Mouse (Mus musculus) midbrain, embryonic 14.5 days (tissue): ENCODE data around the gene Olfr700. TPM values are rescaled to one million over a fixed set of nuclear protein-coding genes. Genes with fewer than 3 reads are reported as not detected.
"Not testable (repeated sequence)": the region's sequence is repeated elsewhere in the genome, so short reads cannot be mapped to it uniquely, and the experiment has no call there.

Experiments used
- ATAC-seq: fragments of 200-750 bp; cut with Nextera tagmentation; 2 replicates; pipeline ENCODE4 v1.8.0; 2017; ENCODE audit warnings: moderate number of reproducible peaks, moderate library complexity; ENCODE audit not compliant: low FRiP score, low TSS enrichment
- DNase-seq: peaks from one replicate; pipeline ENCODE4 v3.0.0-alpha.2; 2015
- H3K27ac ChIP-seq: fragments of 300-500 bp; sonication (generic); replicated peaks from 2 replicates; pipeline ENCODE4 v1.5.1; 2014; ENCODE audit warnings: mild to moderate bottlenecking, low read depth, low read length, moderate library complexity
- H3K27me3 ChIP-seq: fragments of 300-500 bp; sonication (generic); 2 replicates; pipeline ENCODE4 v1.6.1; 2014; ENCODE audit warnings: low read length, control low read depth, mixed read lengths; ENCODE audit not compliant: control insufficient read depth, insufficient read depth
- H3K36me3 ChIP-seq: fragments of 300-500 bp; sonication (generic); 2 replicates; pipeline ENCODE4 v1.6.1; 2014; ENCODE audit warnings: low read length, control low read depth; ENCODE audit not compliant: control insufficient read depth, insufficient read depth
- H3K4me1 ChIP-seq: fragments of 300-500 bp; sonication (generic); 2 replicates; pipeline ENCODE4 v1.6.1; 2014; ENCODE audit warnings: mild to moderate bottlenecking, antibody characterized with exemption, low read length, control low read depth; ENCODE audit not compliant: control insufficient read depth, insufficient read depth
- H3K4me2 ChIP-seq: fragments of 300-500 bp; sonication (generic); 2 replicates; pipeline ENCODE4 v1.6.1; 2014; ENCODE audit warnings: mild to moderate bottlenecking, low read length, moderate library complexity
- H3K4me3 ChIP-seq: fragments of 300-500 bp; sonication (generic); replicated peaks from 2 replicates; pipeline ENCODE4 v1.5.1; 2014; ENCODE audit warnings: low read depth, low read length
- H3K9ac ChIP-seq: fragments of 300-500 bp; sonication (generic); replicated peaks from 2 replicates; pipeline ENCODE4 v1.6.1; 2014; ENCODE audit warnings: mild to moderate bottlenecking, low read length, moderate library complexity
- H3K9me3 ChIP-seq: fragments of 300-500 bp; sonication (generic); 2 replicates; pipeline ENCODE4 v1.6.1; 2016; ENCODE audit warnings: low read length, control low read depth, mixed read lengths; ENCODE audit not compliant: control insufficient read depth
- WGBS: fragments of 180-500 bp; shearing (Covaris S2); extraction: QIAGEN DNeasy Blood & Tissue Kit; methylation state at CpG from one replicate; pipeline ENCODE4 v1.1.7; 2014; 5-methylcytosine and 5-hydroxymethylcytosine counted together
- polyA plus RNA-seq: library from polyadenylated mRNA; unstranded; fragments of >200 nt; fragmentation: Nextera tagmentation; extraction: Ambion mirVana; gene quantifications from 2 replicates; pipeline ENCODE4 v1.2.1, GENCODE M21; 2014

Gene Olfr700
- not detected in 2 replicates for polyA plus RNA-seq

- Histone ChIP-seq H3K4me3 (no peak within 1 kb of the TSS), H3K9me3 (no peaks in the 10 kb centered on the region), H3K36me3 (no peaks in the 10 kb centered on the region), H3K4me1 (no peaks in the 10 kb centered on the region), H3K27me3 (no peaks in the 10 kb centered on the region), H3K9ac (no peak within 1 kb of the TSS), H3K4me2 (no peak within 1 kb of the TSS), H3K27ac (no peak within 1 kb of the TSS)
- WGBS: 87% methylated on average over 1 of the region's 1 CpGs
- ATAC-seq: no peak
- no peak for DNase-seq
Measured at GRCm38 (mm10) chr7:106808734-106809133, at the start of gene Olfr700. Olfr700 (minus strand) TSS chr7:106808834.

DNA sequence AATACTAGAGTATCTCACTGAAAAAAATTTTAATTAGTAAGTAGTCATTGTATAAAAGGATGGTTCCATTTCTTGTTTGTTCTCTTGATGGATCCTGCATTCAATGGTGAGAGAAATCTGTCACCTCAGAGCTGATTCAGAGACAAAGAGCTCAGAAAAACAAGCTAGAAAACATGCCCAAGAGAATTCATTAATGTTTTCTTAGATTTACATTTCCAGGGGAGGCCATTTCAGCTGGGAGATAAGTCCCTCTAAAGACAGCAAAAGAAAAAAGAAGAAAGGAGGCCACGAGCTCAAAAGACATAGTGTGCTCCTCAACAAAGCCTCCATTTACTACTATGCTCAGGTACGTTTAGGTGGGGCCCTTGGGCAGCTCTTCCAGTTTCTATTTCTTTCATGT lies 34.4 kb upstream of the Olfr700 start, which contains the start of gene Olfr703:
Gene Olfr703 (plus strand): TSS at position 301 of the 400 bp plus-strand sequence.
- no peaks in the 10 kb centered on the region for H3K36me3 ChIP-seq
- H3K9ac ChIP-seq: no peak within 1 kb of the TSS
- DNase-seq: no peak
- no peak for ATAC-seq
- H3K4me1 ChIP-seq: no peaks in the 10 kb centered on the region
- no peak within 1 kb of the TSS for H3K4me2 ChIP-seq
- no peak within 1 kb of the TSS for H3K27ac ChIP-seq
- H3K9me3 ChIP-seq: no peaks in the 10 kb centered on the region
- WGBS: 69% methylated on average over 2 of the region's 2 CpGs
- H3K27me3 ChIP-seq: no peaks in the 10 kb centered on the region
- no peak within 1 kb of the TSS for H3K4me3 ChIP-seq

DNA sequence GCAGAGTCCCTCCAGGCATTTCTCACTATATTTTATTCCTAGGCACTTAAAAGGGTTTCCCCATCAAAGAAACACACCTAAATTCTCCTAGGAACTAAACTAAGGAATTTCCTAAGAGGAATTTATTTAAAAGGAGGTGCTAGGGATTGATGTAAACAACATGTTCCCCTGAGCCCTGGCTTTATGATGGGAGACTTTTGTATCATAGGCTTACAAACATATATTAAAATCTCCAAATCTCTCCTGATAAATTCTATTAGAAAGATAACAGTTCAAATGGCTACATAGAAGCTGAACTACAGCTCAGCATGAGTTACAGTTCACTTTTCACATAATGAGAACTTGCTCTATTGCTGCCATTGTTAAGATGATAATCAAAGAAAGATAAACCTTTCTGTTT lies 25.2 kb upstream of the Olfr700 start, which contains the start of gene Olfr702:
Gene Olfr702 (minus strand): TSS at position 101 of the 400 bp plus-strand sequence.
- Histone ChIP-seq H3K4me1 (no peaks in the 10 kb centered on the region), H3K4me3 (no peak within 1 kb of the TSS), H3K27ac (no peak within 1 kb of the TSS), H3K4me2 (no peak within 1 kb of the TSS), H3K9ac (no peak within 1 kb of the TSS), H3K36me3 (no peaks in the 10 kb centered on the region), H3K27me3 (no peaks in the 10 kb centered on the region), H3K9me3 (no peaks in the 10 kb centered on the region)
- ATAC-seq (no peak), DNase-seq (no peak)

GRCm38 (mm10) chr7:106818414-106818813 lies 9.8 kb upstream of the Olfr700 start:
- H3K27me3 ChIP-seq: no peaks in the 10 kb centered on the region
- no peak overlapping the region for H3K27ac ChIP-seq
- no peaks in the 10 kb centered on the region for H3K4me1 ChIP-seq

DNA sequence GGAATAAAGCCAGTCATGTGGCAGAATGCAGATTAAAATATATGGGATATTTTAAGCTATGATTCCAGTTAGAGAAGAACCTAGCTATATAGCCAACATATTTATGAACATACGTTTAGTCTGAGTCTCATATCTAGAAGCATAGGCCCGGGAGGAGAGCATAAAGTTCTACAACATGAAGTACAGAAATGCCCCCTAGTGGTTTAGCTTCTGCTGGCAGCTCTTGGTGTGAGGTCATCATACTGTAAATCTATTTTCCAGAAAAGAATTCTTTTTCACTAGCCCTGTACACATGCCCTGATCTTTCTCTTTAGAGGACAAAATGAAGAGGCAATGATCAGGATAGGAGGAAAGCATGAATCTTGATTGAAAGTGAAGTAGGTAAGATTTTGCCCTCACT lies 7.1 kb upstream of the Olfr700 start:
- Histone ChIP-seq H3K4me1 (no peaks in the 10 kb centered on the region), H3K4me3 (no peak overlapping the region), H3K4me2 (no peak overlapping the region), H3K27ac (no peak overlapping the region), H3K9ac (no peak overlapping the region), H3K27me3 (no peaks in the 10 kb centered on the region), H3K9me3 (no peaks in the 10 kb centered on the region), H3K36me3 (no peaks in the 10 kb centered on the region)
- ATAC-seq: no peak
- whole genome bisulfite sequencing: 54% methylated on average over 2 of the region's 2 CpGs
- peak; percentile 12 for DNase-seq

More at GRCm38 (mm10) chr7:106818414-106818813, 9.8 kb upstream of the Olfr700 start:
- Histone ChIP-seq H3K4me3 (no peak overlapping the region), H3K9me3 (no peaks in the 10 kb centered on the region), H3K9ac (no peak overlapping the region), H3K4me2 (no peak overlapping the region), H3K36me3 (no peaks in the 10 kb centered on the region)
- no peak for ATAC-seq
- no peak for DNase-seq

- H3K27ac ChIP-seq: no peak within 1 kb of the TSS
- ATAC-seq: no peak
- no peaks in the 10 kb centered on the region for H3K27me3 ChIP-seq
Measured at GRCm38 (mm10) chr7:106813829-106814228, 5.2 kb upstream of the Olfr700 start, which contains the start of gene Olfr701. Olfr701 (plus strand) TSS chr7:106814129.

GRCm38 (mm10) chr7:106793098-106793497 lies 15.5 kb downstream of the Olfr700 start, which contains the start of gene Olfr699:
Olfr699 (minus strand) TSS chr7:106793198.
- Histone ChIP-seq H3K4me2 (no peak within 1 kb of the TSS), H3K4me1 (no peaks in the 10 kb centered on the region), H3K9me3 (no peaks in the 10 kb centered on the region), H3K27me3 (no peaks in the 10 kb centered on the region), H3K9ac (no peak within 1 kb of the TSS), H3K36me3 (no peaks in the 10 kb centered on the region), H3K4me3 (no peak within 1 kb of the TSS), H3K27ac (no peak within 1 kb of the TSS)
- no peak for DNase-seq
- no peak for ATAC-seq
- 94% methylated on average over 1 of the region's 1 CpGs for WGBS

More at GRCm38 (mm10) chr7:106813829-106814228, 5.2 kb upstream of the Olfr700 start, which contains the start of gene Olfr701:
- H3K4me3 ChIP-seq: no peak within 1 kb of the TSS
- DNase-seq: no peak
- H3K4me1 ChIP-seq: no peaks in the 10 kb centered on the region
- H3K9me3 ChIP-seq: no peaks in the 10 kb centered on the region
- no peak within 1 kb of the TSS for H3K4me2 ChIP-seq
- no peak within 1 kb of the TSS for H3K9ac ChIP-seq
- H3K36me3 ChIP-seq: no peaks in the 10 kb centered on the region
- 71% methylated on average over 2 of the region's 2 CpGs for WGBS

DNA sequence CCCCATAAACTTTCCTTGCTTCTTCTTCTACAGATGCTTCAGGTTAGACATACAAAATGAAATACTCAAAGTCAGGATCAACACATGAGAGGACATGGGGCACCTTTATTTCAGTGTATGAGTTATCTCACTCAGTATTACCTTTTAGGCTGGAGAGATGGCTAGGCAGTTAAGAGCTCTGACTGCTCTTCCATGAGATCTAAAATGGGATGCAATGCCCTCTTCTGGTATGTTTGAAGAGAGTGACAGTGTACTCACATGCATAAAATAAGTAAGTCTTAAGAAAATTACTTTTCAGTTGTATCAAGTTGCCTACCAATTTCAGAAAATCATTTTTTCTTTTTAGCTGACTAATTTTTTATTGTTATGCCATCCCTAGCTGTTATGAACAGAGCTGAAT lies 20.3 kb downstream of the Olfr700 start:
- no peak for DNase-seq
- H3K36me3 ChIP-seq: no peaks in the 10 kb centered on the region
- no peak for ATAC-seq
- no peak overlapping the region for H3K9ac ChIP-seq
- no peak overlapping the region for H3K27ac ChIP-seq
- no peaks in the 10 kb centered on the region for H3K9me3 ChIP-seq
- no peaks in the 10 kb centered on the region for H3K27me3 ChIP-seq
- H3K4me1 ChIP-seq: no peaks in the 10 kb centered on the region
- H3K4me3 ChIP-seq: no peak overlapping the region
- no peak overlapping the region for H3K4me2 ChIP-seq

DNA sequence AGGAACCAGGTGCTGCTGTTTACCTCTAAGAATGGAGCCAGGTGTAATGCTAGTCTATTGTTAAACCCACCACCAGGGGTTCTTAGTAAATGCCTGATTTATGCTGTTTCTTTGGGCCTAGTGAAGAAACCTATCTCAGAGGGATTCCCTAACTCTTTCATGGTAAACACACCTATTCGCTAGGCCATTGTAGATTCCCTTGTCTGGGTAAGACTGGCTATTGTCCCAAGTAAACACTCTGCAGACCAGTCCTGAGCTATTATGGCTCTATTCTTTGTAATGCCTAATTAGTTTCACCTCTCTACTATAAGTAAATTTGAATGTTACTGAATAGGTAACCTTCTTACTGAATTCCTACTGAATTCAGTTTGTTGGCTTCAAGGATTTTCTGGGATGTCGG lies 47.6 kb downstream of the Olfr700 start:
- not testable (repeated sequence) for H3K9me3 ChIP-seq, H3K4me1 ChIP-seq, H3K36me3 ChIP-seq, H3K4me3 ChIP-seq, H3K27me3 ChIP-seq, H3K9ac ChIP-seq, H3K27ac ChIP-seq, H3K4me2 ChIP-seq, DNase-seq, ATAC-seq
- 89% methylated on average over 2 of the region's 2 CpGs for WGBS
